Mouse (Mus musculus): ENCODE data around the gene Trim45.

- TF ChIP-seq TAL1 (IDR thresholded peaks at IDR 0.05; ENCODE audit: low read length) (no peak), GATA1 (IDR thresholded peaks at IDR 0.05; ENCODE audit: low read length) (no peak)
Measured at GRCm38 (mm10) chr3:100911026-100911425, 11.0 kb upstream of the Trim45 start.
